Mouse (Mus musculus) gastrocnemius, adult 2 months (tissue): Measurements from ENCODE around the gene Hsd11b1. TPM values are rescaled to one million over a fixed set of nuclear protein-coding genes. Genes with fewer than 3 reads are reported as not detected.

ENCODE experiments used
- DNase-seq: peaks from one replicate; pipeline ENCODE4 v3.0.0; 2022
- H3K27ac ChIP-seq: fragments of 200-600 bp; 2 replicates; pipeline ENCODE4 v1.8.1; 2022; ENCODE audit warnings: mild to moderate bottlenecking
- H3K4me3 ChIP-seq: fragments of 200-600 bp; 2 replicates; pipeline ENCODE4 v1.8.1; 2022; ENCODE audit warnings: mild to moderate bottlenecking, moderate library complexity
- CTCF ChIP-seq: fragments of 200-600 bp; IDR thresholded peaks from 2 replicates; pipeline ENCODE4 v1.8.1; 2022; ENCODE audit warnings: antibody characterized with exemption, mild to moderate bottlenecking, moderate library complexity
- intact Hi-C: fragments of 180-260 bp; cut with DNase I; formaldehyde crosslinking; loops from one replicate; pipeline ENCODE4 v1.15.1; 2025
- total RNA-seq, 2 experiments: library from RNA; stranded (reverse); gene quantifications; 2 replicates each; pipeline ENCODE4 v1.2.3; 2021

Gene Hsd11b1
- total RNA-seq, 2 experiments from 2014 or later = 5.8 to 7.0 TPM

GRCm38 (mm10) chr1:193232732-193233131, 31.1 kb downstream of the Hsd11b1 start:
- no peak for DNase-seq
- no peak overlapping the region for H3K4me3 ChIP-seq
- intact Hi-C loops = no loop called here
- TF ChIP-seq CTCF = no peak
- no peak overlapping the region for H3K27ac ChIP-seq

- TF ChIP-seq CTCF = no peak
- no peak overlapping the region for H3K27ac ChIP-seq
- H3K4me3 ChIP-seq = no peak overlapping the region
- intact Hi-C loops = no loop called here
- no peak for DNase-seq
These were observed 32.9 kb downstream of the Hsd11b1 start for GRCm38 (mm10) chr1:193230935-193231334.

GRCm38 (mm10) chr1:193230531-193230930, 33.3 kb downstream of the Hsd11b1 start:
- intact Hi-C loops = no loop called here
- no peak for TF ChIP-seq CTCF
- no peak for DNase-seq
- H3K4me3 ChIP-seq = no peak overlapping the region
- H3K27ac ChIP-seq = no peak overlapping the region

- no peak overlapping the region for H3K4me3 ChIP-seq
- intact Hi-C loops = no loop called here
- DNase-seq = no peak
- no peak overlapping the region for H3K27ac ChIP-seq
- TF ChIP-seq CTCF = no peak
These were observed 34.3 kb downstream of the Hsd11b1 start for GRCm38 (mm10) chr1:193229570-193229969.

GRCm38 (mm10) chr1:193227537-193227936, 36.3 kb downstream of the Hsd11b1 start:
- DNase-seq = no peak
- H3K27ac ChIP-seq = no peak overlapping the region
- intact Hi-C loops = no loop called here
- no peak overlapping the region for H3K4me3 ChIP-seq
- no peak for TF ChIP-seq CTCF

DNA sequence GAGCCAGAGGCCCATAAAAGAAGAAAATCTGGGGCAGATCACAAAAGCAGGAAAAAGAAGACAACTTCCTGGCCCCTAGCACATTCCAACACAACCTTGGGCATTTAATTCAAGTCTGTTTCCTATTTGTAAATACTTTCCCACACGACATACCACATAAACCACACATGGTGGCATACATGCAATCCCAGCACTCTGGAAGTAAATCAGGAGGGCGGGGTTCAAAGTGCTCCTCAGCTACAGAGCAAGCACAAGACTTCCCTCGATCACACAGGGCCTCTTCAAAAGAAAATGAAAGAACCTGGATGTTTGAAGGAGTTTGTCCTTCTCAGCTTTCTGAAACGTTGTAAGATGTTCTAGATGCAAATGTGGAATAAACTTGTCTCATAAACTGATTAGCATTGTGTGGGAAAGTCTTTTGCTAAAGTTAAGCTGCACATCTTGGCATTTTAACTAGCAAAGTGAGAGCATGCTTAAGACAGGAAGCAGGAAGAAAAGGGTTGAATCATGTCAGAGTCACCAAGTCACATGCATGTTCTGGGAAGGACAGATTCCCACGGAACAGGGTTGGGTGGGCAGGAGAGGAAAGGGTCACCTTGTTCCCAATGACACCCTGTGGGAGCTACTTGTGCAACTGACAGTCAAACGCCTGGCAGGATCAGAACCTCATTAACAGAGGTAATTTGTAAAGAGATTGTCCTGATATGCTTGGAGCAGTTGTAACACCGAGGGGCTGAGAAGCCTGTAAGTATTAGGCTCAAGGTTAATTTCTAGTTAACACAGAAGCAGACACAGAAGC, 37.0 kb downstream of the Hsd11b1 start:
- intact Hi-C loops = no loop called here
- TF ChIP-seq CTCF = no peak
- H3K4me3 ChIP-seq = no peak overlapping the region
- DNase-seq = no peak
- no peak overlapping the region for H3K27ac ChIP-seq

DNA sequence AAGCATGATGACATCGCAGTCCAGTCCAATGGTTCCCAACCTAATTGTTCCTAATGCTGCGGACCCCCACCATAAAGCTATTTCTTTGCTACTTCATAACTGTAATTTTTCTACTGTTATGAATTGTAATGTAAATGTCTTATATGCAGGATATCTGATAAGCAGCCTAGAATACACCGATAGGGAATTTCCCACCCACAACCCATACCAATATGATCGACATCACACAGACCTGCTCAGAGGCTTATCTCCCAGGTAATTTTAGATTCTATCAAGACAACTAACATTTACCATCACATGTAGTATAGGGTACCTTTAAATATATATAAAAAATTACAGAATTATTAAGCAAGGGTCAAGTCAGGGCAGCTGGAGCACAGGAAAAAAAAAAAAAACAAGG, 37.8 kb downstream of the Hsd11b1 start:
- no peak for TF ChIP-seq CTCF
- intact Hi-C loops = no loop called here
- no peak overlapping the region for H3K27ac ChIP-seq

DNA sequence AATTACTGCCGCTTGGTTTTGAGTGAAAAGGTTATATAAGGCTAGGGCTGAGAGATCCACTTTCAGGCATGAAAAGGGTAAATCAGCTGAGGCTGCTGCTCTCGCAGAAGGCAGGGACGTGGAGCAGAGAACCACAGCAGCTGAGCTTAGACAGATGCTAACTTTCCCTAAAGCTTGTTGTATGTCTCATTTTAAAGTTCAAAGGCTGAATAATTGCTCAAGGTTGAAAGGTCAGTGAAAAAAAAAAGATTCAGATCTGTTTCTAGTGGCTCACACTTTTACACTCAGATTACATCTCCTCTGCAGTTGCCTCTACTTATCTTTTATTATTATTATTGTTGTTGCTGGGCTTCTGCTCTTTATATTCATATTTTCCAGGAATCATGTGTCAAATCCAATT, 38.3 kb downstream of the Hsd11b1 start:
- TF ChIP-seq CTCF = no peak
- no peak overlapping the region for H3K4me3 ChIP-seq
- no peak for DNase-seq
- intact Hi-C loops = no loop called here
- H3K27ac ChIP-seq = no peak overlapping the region

More for the DNA sequence above, 37.8 kb downstream of the Hsd11b1 start:
- DNase-seq = no peak
- no peak overlapping the region for H3K4me3 ChIP-seq

DNA sequence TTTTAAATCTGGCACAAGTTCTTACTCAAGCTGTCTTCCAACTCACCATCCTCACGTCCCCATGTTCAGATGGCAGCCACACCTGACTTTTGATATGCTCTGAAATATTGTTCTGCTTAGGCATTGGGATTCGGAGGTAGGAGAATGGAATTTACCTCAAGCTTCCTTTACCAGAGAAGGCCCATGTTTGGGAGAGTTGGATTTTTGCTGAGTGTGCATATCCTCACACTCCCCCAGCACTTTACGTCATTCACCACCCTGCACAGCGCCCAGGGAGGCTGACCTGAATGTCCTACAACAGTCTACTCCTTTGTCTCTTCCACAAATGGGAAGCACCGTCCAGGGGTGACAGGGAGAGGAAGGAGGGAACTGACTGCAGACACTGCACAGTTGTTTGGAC, 43.5 kb downstream of the Hsd11b1 start:
- H3K4me3 ChIP-seq = no peak overlapping the region
- intact Hi-C loops = no loop called here
- no peak for TF ChIP-seq CTCF
- no peak overlapping the region for H3K27ac ChIP-seq
- no peak for DNase-seq

- intact Hi-C loops = no loop called here
- H3K27ac ChIP-seq = no peak overlapping the region
- no peak for DNase-seq
- no peak overlapping the region for H3K4me3 ChIP-seq
- no peak for TF ChIP-seq CTCF
These were observed 47.9 kb downstream of the Hsd11b1 start for GRCm38 (mm10) chr1:193216000-193216399.

GRCm38 (mm10) chr1:193214053-193214452, 49.8 kb downstream of the Hsd11b1 start:
- intact Hi-C loops = no loop called here
- TF ChIP-seq CTCF = no peak
- no peak overlapping the region for H3K4me3 ChIP-seq
- no peak for DNase-seq
- H3K27ac ChIP-seq = no peak overlapping the region

DNA sequence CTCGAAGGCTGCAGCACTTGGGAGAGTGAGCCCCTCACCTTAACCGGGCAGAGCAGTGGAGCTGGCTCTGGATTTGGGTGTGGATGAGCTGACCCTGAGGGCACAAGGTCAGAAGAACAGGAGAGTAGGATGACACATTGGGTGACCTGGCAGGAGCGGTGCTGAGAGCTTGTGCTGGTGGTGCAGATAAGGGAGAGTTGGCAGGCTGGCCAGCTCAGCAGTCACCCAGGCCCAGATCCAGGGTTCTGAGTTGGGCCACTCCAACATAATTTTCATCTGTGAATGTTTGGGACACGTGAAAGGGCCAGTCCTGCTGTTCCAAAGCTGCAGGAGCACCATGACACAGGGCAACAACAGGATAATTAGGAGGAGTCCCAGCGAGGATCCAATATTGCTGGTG, 52.5 kb downstream of the Hsd11b1 start:
- intact Hi-C loops = no loop called here
- no peak for TF ChIP-seq CTCF
- DNase-seq = no peak
- Histone ChIP-seq H3K27ac (no peak overlapping the region), H3K4me3 (no peak overlapping the region)

DNA sequence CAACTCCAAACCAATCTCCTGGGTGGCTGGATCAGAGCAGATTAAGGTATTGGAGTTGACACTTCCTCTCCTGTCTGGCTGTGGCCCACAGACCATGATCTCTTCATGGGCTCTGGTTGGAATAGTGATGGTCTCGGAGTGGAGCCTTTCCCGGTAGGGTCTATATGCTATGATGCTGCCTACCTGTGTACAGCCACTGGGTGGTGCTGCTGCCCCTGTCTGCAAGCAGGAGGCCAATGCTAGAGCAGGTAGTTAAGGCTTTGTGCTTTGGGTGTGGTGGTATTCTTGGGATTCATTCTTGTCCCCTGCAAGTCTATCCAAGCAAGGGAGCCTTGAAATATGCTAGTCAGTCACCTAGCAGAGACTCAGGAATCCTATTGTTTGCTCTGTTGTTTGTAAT, 55.7 kb downstream of the Hsd11b1 start:
- Histone ChIP-seq H3K27ac (no peak overlapping the region), H3K4me3 (no peak overlapping the region)
- peak; percentile 57 for DNase-seq
- intact Hi-C loops = loop anchor here (1.0 to 5.0 kb wide), 3 partner anchors 44 to 169 kb away; no protein-coding TSS in a partner anchor
- peak; percentile 82 for TF ChIP-seq CTCF

GRCm38 (mm10) chr1:193207503-193207902, 56.4 kb downstream of the Hsd11b1 start, which contains the start of gene Lamb3:
Gene Lamb3 (plus strand): TSS chr1:193207699.
- intact Hi-C loops = loop anchor here (5.0 kb wide), 1 partner anchor 45 kb away; no protein-coding TSS in a partner anchor
- DNase-seq = no peak
- no peak for TF ChIP-seq CTCF
- no peak within 1 kb of the TSS for H3K4me3 ChIP-seq
- H3K27ac ChIP-seq = no peak within 1 kb of the TSS
